Mouse (Mus musculus) heart, adult 2 months (tissue): ENCODE data around the gene Zfp423. TPM values are rescaled to one million over a fixed set of nuclear protein-coding genes. Genes with fewer than 3 reads are reported as not detected.

Source experiments
- DNase-seq, 2 experiments: peaks; one replicate each; pipeline ENCODE4 v3.0.0; 2021
- H3K27ac ChIP-seq: fragments of 200-600 bp; 2 replicates; pipeline ENCODE4 v1.8.1; 2022
- H3K27me3 ChIP-seq: fragments of 200-500 bp; 2 replicates; pipeline ENCODE4 v1.6.1; 2012; ENCODE audit warnings: mild to moderate bottlenecking, low read length, inconsistent platforms, mixed read lengths; ENCODE audit not compliant: control insufficient read depth, insufficient read depth
- H3K36me3 ChIP-seq: fragments of 200-500 bp; 2 replicates; pipeline ENCODE4 v1.6.1; 2012; ENCODE audit warnings: low read length, inconsistent platforms; ENCODE audit not compliant: control insufficient read depth, insufficient read depth
- H3K4me1 ChIP-seq: fragments of 200-500 bp; 2 replicates; pipeline ENCODE4 v1.6.1; 2011; ENCODE audit warnings: low read length; ENCODE audit not compliant: control insufficient read depth, insufficient read depth
- H3K4me3 ChIP-seq: fragments of 200-600 bp; 2 replicates; pipeline ENCODE4 v1.8.1; 2022
- H3K79me2 ChIP-seq: fragments of 200-500 bp; replicated peaks from 2 replicates; pipeline ENCODE4 v1.6.1; 2012; ENCODE audit warnings: mild to moderate bottlenecking, inconsistent platforms, low read length, moderate library complexity, mixed read lengths; ENCODE audit not compliant: control insufficient read depth, insufficient read depth
- H3K9ac ChIP-seq: fragments of 200-500 bp; 2 replicates; pipeline ENCODE4 v1.6.1; 2012; ENCODE audit warnings: low read depth, mild to moderate bottlenecking, control low read depth, inconsistent platforms, low read length, mixed read lengths
- CTCF ChIP-seq: fragments of 200-600 bp; IDR thresholded peaks from 2 replicates; pipeline ENCODE4 v1.8.1; 2022; ENCODE audit warnings: antibody characterized with exemption, mild to moderate bottlenecking, moderate library complexity
- EP300 ChIP-seq: fragments of 200-500 bp; IDR thresholded peaks from 2 replicates; pipeline ENCODE4 v1.6.1; 2011; ENCODE audit warnings: low read depth, low read length, control low read depth; ENCODE audit not compliant: insufficient read depth
- POLR2A ChIP-seq: fragments of 200-500 bp; IDR thresholded peaks from 2 replicates; pipeline ENCODE4 v1.6.1; 2011; ENCODE audit warnings: mild to moderate bottlenecking, low read depth, low read length, control low read depth; ENCODE audit not compliant: insufficient read depth
- WGBS: fragments of 180-500 bp; shearing (Covaris S2); methylation state at CpG from one replicate; pipeline ENCODE4 v1.1.7; 2018; 5-methylcytosine and 5-hydroxymethylcytosine counted together
- intact Hi-C: fragments of 180-260 bp; cut with DNase I; formaldehyde crosslinking; loops from one replicate; pipeline ENCODE4 v1.15.1; 2025
- polyA plus RNA-seq: library from polyadenylated mRNA; depleted of rRNA; stranded (reverse); fragments of >200 nt; gene quantifications from 2 replicates; pipeline ENCODE4 v1.2.3, GENCODE M21; 2012
- total RNA-seq, 2 experiments: library from RNA; stranded (reverse); gene quantifications; 2 replicates each; pipeline ENCODE4 v1.2.3; 2021

Zfp423 gene
- total and polyA plus RNA-seq, 3 experiments, result 4.3 to 5.3 (median 4.8) TPM

GRCm38 (mm10) chr8:87713946-87714345 is 245.4 kb downstream of the Zfp423 start:
- TF ChIP-seq POLR2A (no peak), CTCF (no peak), EP300 (no peak)
- H3K36me3 ChIP-seq, result no peaks in the 10 kb centered on the region
- no peak overlapping the region for H3K9ac ChIP-seq
- DNase-seq, result no peak
- H3K79me2 ChIP-seq, result no peaks in the 10 kb centered on the region
- no peaks in the 10 kb centered on the region for H3K27me3 ChIP-seq
- intact Hi-C loops, result loop anchor here (2.0 kb wide), 2 partner anchors 247 to 309 kb away; no protein-coding TSS in a partner anchor
- H3K4me3 ChIP-seq, result no peak overlapping the region
- H3K27ac ChIP-seq, result no peak overlapping the region
- WGBS, result 68% methylated on average over 3 of the region's 3 CpGs
- no peaks in the 10 kb centered on the region; the same call in none of the 2 replicates for H3K4me1 ChIP-seq

GRCm38 (mm10) chr8:87711955-87712354 is 247.4 kb downstream of the Zfp423 start:
- H3K36me3 ChIP-seq, result no peaks in the 10 kb centered on the region
- H3K27ac ChIP-seq, result no peak overlapping the region
- no peaks in the 10 kb centered on the region for H3K79me2 ChIP-seq
- H3K9ac ChIP-seq, result no peak overlapping the region
- WGBS, result 54% methylated on average over 6 of the region's 6 CpGs
- intact Hi-C loops, result no loop called here
- no peak for TF ChIP-seq POLR2A
- no peak for TF ChIP-seq CTCF
- TF ChIP-seq EP300, result no peak
- no peaks in the 10 kb centered on the region for H3K27me3 ChIP-seq
- H3K4me1 ChIP-seq, result no peaks in the 10 kb centered on the region; the same call in 1 of the 2 replicates
- DNase-seq, result no peak
- no peak overlapping the region for H3K4me3 ChIP-seq

GRCm38 (mm10) chr8:87708127-87708637 is 251.2 kb downstream of the Zfp423 start:
- Histone ChIP-seq H3K79me2 (no peaks in the 10 kb centered on the region), H3K36me3 (no peaks in the 10 kb centered on the region), H3K4me3 (no peak overlapping the region), H3K4me1 (no peaks in the 10 kb centered on the region), H3K9ac (no peak overlapping the region), H3K27me3 (no peaks in the 10 kb centered on the region), H3K27ac (no peak overlapping the region)
- 41% methylated on average over 11 of the region's 11 CpGs for WGBS
- intact Hi-C loops, result no loop called here
- TF ChIP-seq EP300 (no peak), CTCF (no peak), POLR2A (no peak)
- DNase-seq, result no peak

GRCm38 (mm10) chr8:87707176-87707575 is 252.2 kb downstream of the Zfp423 start:
- H3K27ac ChIP-seq, result no peak overlapping the region

GRCm38 (mm10) chr8:87704756-87705155 is 254.6 kb downstream of the Zfp423 start:
- H3K79me2 ChIP-seq, result no peaks in the 10 kb centered on the region
- no peak overlapping the region for H3K27ac ChIP-seq

More at GRCm38 (mm10) chr8:87707176-87707575, 252.2 kb downstream of the Zfp423 start:
- H3K9ac ChIP-seq, result no peak overlapping the region
- no peaks in the 10 kb centered on the region for H3K79me2 ChIP-seq
- no peak for DNase-seq
- WGBS, result 90% methylated on average over 17 of the region's 17 CpGs
- no peaks in the 10 kb centered on the region for H3K27me3 ChIP-seq
- intact Hi-C loops, result no loop called here
- H3K4me3 ChIP-seq, result no peak overlapping the region
- no peak for TF ChIP-seq EP300
- H3K4me1 ChIP-seq, result no peaks in the 10 kb centered on the region
- H3K36me3 ChIP-seq, result no peaks in the 10 kb centered on the region

GRCm38 (mm10) chr8:87702790-87703311 is 256.5 kb downstream of the Zfp423 start:
- DNase-seq, result no peak

More at GRCm38 (mm10) chr8:87704756-87705155, 254.6 kb downstream of the Zfp423 start:
- H3K4me1 ChIP-seq, result peaks cover 4% of the 10 kb centered on the region
- 95% methylated on average over 3 of the region's 3 CpGs for WGBS
- no peaks in the 10 kb centered on the region for H3K36me3 ChIP-seq
- no peak overlapping the region for H3K9ac ChIP-seq
- H3K4me3 ChIP-seq, result no peak overlapping the region
- no peak for DNase-seq
- H3K27me3 ChIP-seq, result no peaks in the 10 kb centered on the region
- TF ChIP-seq EP300 (no peak), POLR2A (no peak), CTCF (no peak)
- intact Hi-C loops, result no loop called here

More at GRCm38 (mm10) chr8:87702790-87703311, 256.5 kb downstream of the Zfp423 start:
- no peak overlapping the region for H3K27ac ChIP-seq
- H3K79me2 ChIP-seq, result no peaks in the 10 kb centered on the region
- intact Hi-C loops, result no loop called here
- H3K4me3 ChIP-seq, result no peak overlapping the region
- peaks cover 4% of the 10 kb centered on the region for H3K4me1 ChIP-seq
- no peak for TF ChIP-seq CTCF
- no peak for TF ChIP-seq EP300
- TF ChIP-seq POLR2A, result no peak
- H3K36me3 ChIP-seq, result no peaks in the 10 kb centered on the region
- H3K9ac ChIP-seq, result no peak overlapping the region
- 48% methylated on average over 10 of the region's 10 CpGs for WGBS
- H3K27me3 ChIP-seq, result no peaks in the 10 kb centered on the region
